Mouse (Mus musculus) adrenal gland, postnatal 36 days (tissue): Measurements from ENCODE around the gene 1700008O03Rik. TPM values are rescaled to one million over a fixed set of nuclear protein-coding genes. Genes with fewer than 3 reads are reported as not detected.

Experiments
- DNase-seq, 2 experiments: peaks; one replicate each; pipeline ENCODE4 v3.0.0; 2021; ENCODE audit warnings: mixed read lengths in 1 of 2
- total RNA-seq, 2 experiments: library from RNA; stranded (reverse); gene quantifications; 2 replicates each; pipeline ENCODE4 v1.2.3; 2021

Gene 1700008O03Rik
- total RNA-seq, 2 experiments from 2014 or later = 0.63 to 0.99 TPM

- DNase-seq = no peak
Observed at GRCm38 (mm10) chr7:44375793-44376192, 9.8 kb downstream of the 1700008O03Rik start.

DNA sequence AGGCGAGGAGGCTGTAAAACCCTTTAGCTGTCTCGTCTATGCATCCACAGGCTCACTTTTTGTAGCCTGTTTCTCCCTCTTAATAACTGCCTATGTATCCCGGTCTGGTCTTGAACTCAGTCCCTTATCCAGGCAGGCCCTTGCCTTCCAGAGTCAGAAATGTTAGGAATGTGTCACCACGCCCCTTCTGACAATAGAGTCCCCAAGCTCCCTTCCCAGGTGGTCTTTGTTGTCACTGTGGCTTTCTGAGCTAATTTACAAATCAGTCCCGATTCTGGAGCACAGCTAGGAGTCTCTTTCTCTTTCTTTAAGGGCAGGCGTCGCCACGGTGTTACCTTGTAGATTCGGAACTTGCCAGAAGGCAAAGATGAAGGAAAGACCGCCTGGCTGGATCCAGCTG, 10.4 kb downstream of the 1700008O03Rik start:
- DNase-seq = no peak

DNA sequence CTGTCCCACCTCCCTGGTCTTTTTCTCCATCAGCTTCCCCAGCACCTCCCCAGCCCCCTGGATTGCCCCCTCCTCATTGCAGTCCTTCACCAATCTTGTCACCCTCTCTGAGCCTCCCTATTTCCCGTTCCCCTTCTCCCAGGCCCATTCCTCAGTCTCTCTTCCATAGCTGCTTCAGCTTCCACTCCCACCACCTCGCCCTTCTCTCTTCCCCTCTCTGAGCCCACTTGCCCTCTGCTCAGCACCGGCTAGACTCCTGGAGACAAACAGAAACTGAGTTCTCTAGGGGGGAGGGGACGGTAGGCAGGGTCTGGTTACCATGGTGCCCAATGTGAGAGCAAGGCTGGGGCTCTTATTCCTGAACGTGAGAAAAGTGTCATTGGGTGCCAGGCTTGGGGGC, 10.9 kb downstream of the 1700008O03Rik start:
- DNase-seq = no peak

GRCm38 (mm10) chr7:44373889-44374652, 11.5 kb downstream of the 1700008O03Rik start:
- peak; percentile 80 to 88 for DNase-seq

DNA sequence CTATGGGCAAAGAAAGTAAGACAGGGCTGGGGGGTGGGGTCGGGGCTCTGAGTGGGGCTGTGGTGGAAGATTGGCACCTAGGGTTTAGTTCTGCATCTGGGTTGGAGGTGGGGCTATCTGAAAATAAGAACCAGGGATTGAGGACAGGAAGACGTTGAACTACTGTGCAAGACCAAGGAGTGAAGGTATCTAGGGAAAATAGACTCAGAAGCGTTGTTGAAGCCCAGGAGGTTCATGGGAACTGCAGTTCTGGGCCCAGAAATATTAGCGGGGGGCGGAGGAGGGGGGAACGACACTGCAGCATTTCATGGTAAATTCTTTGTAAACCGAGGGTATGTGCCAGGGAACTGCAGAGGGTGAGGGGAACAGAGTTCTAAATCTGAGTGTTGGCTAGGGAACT, 12.2 kb downstream of the 1700008O03Rik start:
- no peak for DNase-seq

- DNase-seq = no peak
Observed at GRCm38 (mm10) chr7:44372678-44373077, 12.9 kb downstream of the 1700008O03Rik start.

- no peak for DNase-seq
Observed at GRCm38 (mm10) chr7:44360792-44361301, 24.8 kb downstream of the 1700008O03Rik start.

- peak; percentile 94 to 96 for DNase-seq
Observed at GRCm38 (mm10) chr7:44359908-44360672, 25.5 kb downstream of the 1700008O03Rik start.

GRCm38 (mm10) chr7:44358886-44359654, 26.6 kb downstream of the 1700008O03Rik start:
- no peak for DNase-seq

DNA sequence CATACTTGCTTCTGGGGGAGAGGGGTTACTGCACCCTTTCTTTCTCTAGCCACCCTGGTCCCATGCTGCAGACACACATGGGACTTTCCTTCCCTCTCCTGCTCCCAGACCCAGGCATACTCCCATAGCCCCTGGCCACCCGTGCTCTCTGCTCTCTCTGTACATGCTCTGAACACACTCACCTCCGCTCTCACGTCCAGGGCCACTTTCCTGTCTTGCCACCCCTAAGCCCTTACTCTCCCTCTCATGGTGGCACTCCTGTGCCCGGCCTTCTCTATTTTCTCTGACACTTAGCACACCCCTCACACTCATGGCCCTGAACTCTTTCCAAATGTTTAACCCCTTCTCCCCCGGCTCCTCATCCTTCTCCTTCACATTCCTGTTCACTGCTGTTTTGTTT, 27.6 kb downstream of the 1700008O03Rik start:
- DNase-seq = no peak

- DNase-seq = no peak
Observed at GRCm38 (mm10) chr7:44357531-44357930, 28.1 kb downstream of the 1700008O03Rik start.

GRCm38 (mm10) chr7:44356590-44357481, 28.8 kb downstream of the 1700008O03Rik start:
- no peak for DNase-seq

GRCm38 (mm10) chr7:44355411-44355810, 30.2 kb downstream of the 1700008O03Rik start:
- no peak for DNase-seq

DNA sequence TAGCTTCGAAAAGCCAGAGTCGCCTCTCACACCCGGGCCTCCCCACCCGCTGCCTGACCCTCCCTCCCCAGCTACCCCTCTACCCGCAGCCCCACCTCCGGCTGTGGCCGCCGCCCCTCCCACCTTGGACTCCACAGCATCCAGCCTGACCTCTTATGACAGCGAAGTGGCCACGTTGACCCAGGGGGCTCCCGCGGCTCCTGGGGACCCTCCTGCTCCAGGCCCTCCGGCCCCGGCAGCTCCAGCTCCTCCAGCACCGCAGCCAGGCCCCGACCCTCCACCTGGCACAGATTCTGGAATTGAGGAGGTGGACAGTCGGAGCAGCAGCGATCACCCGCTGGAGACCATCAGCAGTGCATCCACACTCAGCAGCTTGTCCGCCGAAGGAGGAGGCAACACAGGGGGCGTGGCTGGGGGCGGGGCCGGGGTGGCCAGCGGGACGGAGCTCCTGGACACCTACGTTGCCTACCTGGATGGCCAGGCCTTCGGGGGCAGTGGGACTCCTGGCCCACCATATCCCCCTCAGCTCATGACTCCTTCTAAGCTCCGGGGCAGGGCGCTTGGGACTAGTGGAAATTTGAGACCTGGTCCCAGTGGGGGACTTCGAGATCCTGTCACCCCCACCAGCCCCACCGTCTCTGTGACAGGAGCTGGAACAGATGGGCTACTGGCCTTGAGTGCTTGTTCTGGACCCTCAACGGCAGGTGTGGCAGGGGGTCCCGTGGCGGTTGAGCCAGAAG, 31.8 kb downstream of the 1700008O03Rik start:
- DNase-seq = peak in 1 of 2 experiments; percentile 64

GRCm38 (mm10) chr7:44352750-44353600, 32.6 kb downstream of the 1700008O03Rik start:
- DNase-seq = peak in 1 of 2 experiments; percentile 51

- no peak for DNase-seq
Observed at GRCm38 (mm10) chr7:44351881-44352749, 33.5 kb downstream of the 1700008O03Rik start.

DNA sequence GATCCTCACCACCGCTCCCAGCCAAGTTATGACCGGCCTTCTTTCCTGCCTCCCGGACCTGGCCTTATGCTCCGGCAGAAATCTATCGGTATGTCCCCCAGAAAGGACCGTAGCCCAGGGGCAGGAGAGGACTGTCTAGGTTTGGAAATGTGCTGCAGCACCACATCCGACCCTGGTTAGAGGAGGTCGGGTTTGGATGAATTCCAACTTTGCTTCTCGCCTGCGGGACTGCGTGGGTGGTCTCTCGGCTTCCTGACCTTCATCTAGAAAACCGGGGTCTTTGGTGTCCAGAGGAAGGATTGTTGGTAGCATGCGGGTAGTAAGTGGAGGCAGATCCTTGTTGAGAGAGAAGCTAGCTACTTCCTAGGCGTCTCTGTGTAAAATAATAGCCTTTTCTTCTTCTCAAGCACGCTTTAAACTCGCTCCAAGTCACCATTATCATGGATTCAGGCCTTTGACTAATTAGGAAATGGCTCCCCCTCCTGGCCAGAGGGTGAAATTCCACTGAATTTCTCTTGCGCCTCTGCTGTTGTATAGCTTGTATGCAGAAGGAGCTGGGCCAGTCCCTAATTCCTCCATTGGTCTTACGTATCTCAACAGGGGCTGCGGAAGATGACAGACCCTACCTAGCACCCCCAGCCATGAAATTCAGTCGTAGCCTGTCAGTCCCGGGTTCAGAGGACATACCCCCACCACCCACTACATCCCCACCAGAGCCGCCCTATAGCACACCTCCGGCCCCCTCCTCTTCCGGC, 34.5 kb downstream of the 1700008O03Rik start:
- DNase-seq = peak; percentile 83 to 85

GRCm38 (mm10) chr7:44349043-44349442, 36.6 kb downstream of the 1700008O03Rik start:
- DNase-seq = no peak
